ENCODE assay signal across 8 mouse cellular contexts in the genomic region with DNA sequence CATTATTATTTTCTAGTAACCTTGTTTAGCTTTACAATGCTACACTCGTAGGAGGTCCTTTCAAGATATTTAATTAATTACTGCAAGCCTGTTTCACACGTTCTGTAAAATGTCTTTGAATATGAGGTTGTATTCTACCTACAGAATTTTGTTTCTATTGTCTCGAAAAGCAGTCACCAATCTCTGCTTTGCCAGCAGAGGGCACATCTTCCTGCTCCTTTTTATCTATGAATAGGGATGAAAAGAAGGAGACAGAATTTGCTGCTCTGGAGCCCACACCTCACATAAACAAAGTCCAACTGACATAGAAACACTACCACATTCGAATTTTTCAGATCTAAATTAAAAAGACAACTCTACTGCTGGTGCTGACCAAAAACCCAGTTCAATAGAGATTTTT.
DNase-seq lines count a peak whose midpoint lies in the region; ATAC-seq and TF ChIP-seq lines count a peak whose summit lies in the region.

No protein-coding gene starts in this region.

- no peaks in the 10 kb centered on the region for H3K27me3 ChIP-seq in hindbrain, embryonic 11.5 days (ENCODE audit: control insufficient read depth, insufficient read depth, low read length)
- H3K27me3 ChIP-seq in hindbrain, embryonic 10.5 days (ENCODE audit: insufficient read depth, poor library complexity, severe bottlenecking), result no peaks in the 10 kb centered on the region
- no peaks in the 10 kb centered on the region for H3K27me3 ChIP-seq in MEL (ENCODE audit: control insufficient read depth in 1 of 2, insufficient read depth in 2 of 2, low read length in 2 of 2)
- no peaks in the 10 kb centered on the region for H3K27me3 ChIP-seq in midbrain, embryonic 10.5 days (ENCODE audit: low read depth, poor library complexity, severe bottlenecking)

- WGBS in hindbrain, embryonic 11.5 days, result 42% methylated on average over 4 of the region's 4 CpGs
- WGBS in hindbrain, embryonic 10.5 days, result 46% methylated on average over 4 of the region's 4 CpGs
- WGBS in midbrain, embryonic 10.5 days, result 52% methylated on average over 4 of the region's 4 CpGs

- no peak for TF ChIP-seq EP300 in MEL (IDR thresholded peaks at IDR 0.05; ENCODE audit: low read depth in 1 of 2, low read length in 2 of 2)

- TF ChIP-seq CTCF in MEL (IDR thresholded peaks at IDR 0.05 in 2 of 3, conservative IDR thresholded peaks at IDR 0.05 in 1 of 3; ENCODE audit: control insufficient read depth in 1 of 3, insufficient read depth in 1 of 3, low read depth in 2 of 3, low read length in 3 of 3, poor library complexity in 1 of 3, severe bottlenecking in 1 of 3), result peak in 1 of 3 experiments; percentile 11; a peak in 1 of 6 replicates

- no peak overlapping the region for H3K4me3 ChIP-seq in hindbrain, embryonic 11.5 days (ENCODE audit: low read depth, low read length)
- H3K4me3 ChIP-seq in hindbrain, embryonic 10.5 days, result no peak overlapping the region
- H3K4me3 ChIP-seq in MEL (ENCODE audit: control insufficient read depth in 1 of 2, insufficient read depth in 1 of 2, low read depth in 2 of 2, low read length in 2 of 2), result no peak overlapping the region
- no peak overlapping the region for H3K4me3 ChIP-seq in midbrain, embryonic 10.5 days

- no peak for TF ChIP-seq RAD21 in MEL (IDR thresholded peaks at IDR 0.05; ENCODE audit: low read depth, low read length)

- no peak overlapping the region for H3K4me2 ChIP-seq in hindbrain, embryonic 11.5 days (replicated peaks; ENCODE audit: low read depth, low read length)

- ATAC-seq in hindbrain, embryonic 11.5 days (ENCODE audit: low FRiP score), result no peak

- no peaks in the 10 kb centered on the region for H3K9me3 ChIP-seq in hindbrain, embryonic 11.5 days (ENCODE audit: control insufficient read depth, low read length)
- no peaks in the 10 kb centered on the region for H3K9me3 ChIP-seq in hindbrain, embryonic 10.5 days
- no peaks in the 10 kb centered on the region for H3K9me3 ChIP-seq in MEL (replicated peaks; ENCODE audit: insufficient read depth, low read length)
- H3K9me3 ChIP-seq in midbrain, embryonic 10.5 days (replicated peaks), result no peaks in the 10 kb centered on the region

- no peak overlapping the region for H3K27ac ChIP-seq in hindbrain, embryonic 11.5 days (ENCODE audit: low read depth, low read length)
- H3K27ac ChIP-seq in hindbrain, embryonic 10.5 days, result no peak overlapping the region
- no peak overlapping the region for H3K27ac ChIP-seq in MEL (ENCODE audit: control insufficient read depth, low read depth, low read length)
- H3K27ac ChIP-seq in midbrain, embryonic 10.5 days (replicated peaks), result no peak overlapping the region

- H3K79me2 ChIP-seq in MEL (ENCODE audit: control insufficient read depth, insufficient read depth, low read length, poor library complexity), result no peaks in the 10 kb centered on the region

- no peaks in the 10 kb centered on the region; the same call in 1 of the 2 replicates for H3K4me1 ChIP-seq in hindbrain, embryonic 11.5 days (replicated peaks; ENCODE audit: control insufficient read depth, insufficient read depth, low read length)
- H3K4me1 ChIP-seq in hindbrain, embryonic 10.5 days (replicated peaks), result peaks cover 16% of the 10 kb centered on the region
- H3K4me1 ChIP-seq in MEL (ENCODE audit: control insufficient read depth in 1 of 2, insufficient read depth in 2 of 2, low read length in 2 of 2), result no peaks in the 10 kb centered on the region
- peaks cover 38% of the 10 kb centered on the region for H3K4me1 ChIP-seq in midbrain, embryonic 10.5 days

- H3K36me3 ChIP-seq in hindbrain, embryonic 11.5 days (ENCODE audit: control insufficient read depth, insufficient read depth, low read length), result no peaks in the 10 kb centered on the region
- no peaks in the 10 kb centered on the region for H3K36me3 ChIP-seq in hindbrain, embryonic 10.5 days
- H3K36me3 ChIP-seq in MEL (ENCODE audit: control insufficient read depth in 1 of 2, insufficient read depth in 2 of 2, low read length in 2 of 2), result no peaks in the 10 kb centered on the region
- H3K36me3 ChIP-seq in midbrain, embryonic 10.5 days, result no peaks in the 10 kb centered on the region

- no peak overlapping the region for H3K9ac ChIP-seq in hindbrain, embryonic 11.5 days (ENCODE audit: low read depth, low read length)
- no peak overlapping the region for H3K9ac ChIP-seq in MEL (ENCODE audit: control insufficient read depth, low read depth, low read length, poor library complexity, severe bottlenecking)

- no peak for TF ChIP-seq POLR2A in MEL (IDR thresholded peaks at IDR 0.05; ENCODE audit: control insufficient read depth in 1 of 2, insufficient read depth in 1 of 2, low read depth in 1 of 2, low read length in 2 of 2, poor library complexity in 1 of 2)

- DNase-seq in hindbrain, embryonic 11.5 days (ENCODE audit: low spot score), result peak; percentile 34
- DNase-seq in hindbrain, embryonic 10.5 days (ENCODE audit: low spot score), result no peak
- peak; percentile 71 for DNase-seq in 3T3-L1 (ENCODE audit: low read depth, low spot score)
- DNase-seq in MEL (ENCODE audit: low read depth, low spot score), result no peak
- peak; percentile 30 for DNase-seq in layer of hippocampus, adult 11-12 months (ENCODE audit: low spot score)
- DNase-seq in right cerebral cortex, postnatal 14 days, result peak; percentile 6
- no peak for DNase-seq in midbrain, embryonic 10.5 days (ENCODE audit: low spot score)
- no peak for DNase-seq in adrenal gland, adult 2 months

TF ChIP-seq in MEL, 35 proteins besides CTCF, POLR2A, EP300 and RAD21:
- TF ChIP-seq USF2 (IDR thresholded peaks at IDR 0.05; ENCODE audit: borderline replicate concordance in 1 of 2, insufficient read depth in 1 of 2, low read depth in 1 of 2, low read length in 2 of 2), result no peak
- TF ChIP-seq SMC3 (IDR thresholded peaks at IDR 0.05; ENCODE audit: low read depth, low read length), result peak; percentile 24; the same call in 1 of the 2 replicates
TF ChIP-seq in MEL: peak in this region for 1.

Comparison
In these comparisons a context has a peak if more than half of its experiments do, and no peak if none do; other contexts are left out.
1. DNase-seq: peak in hindbrain, embryonic 11.5 days (single experiment), 3T3-L1 (single experiment), layer of hippocampus, adult 11-12 months (single experiment) and right cerebral cortex, postnatal 14 days (single experiment); none in hindbrain, embryonic 10.5 days (single experiment), MEL (single experiment), midbrain, embryonic 10.5 days (single experiment) and adrenal gland, adult 2 months (single experiment).